Mouse (Mus musculus) hindbrain, embryonic 10.5 days (tissue): Measurements from ENCODE around the gene Gm11213. TPM values are rescaled to one million over a fixed set of nuclear protein-coding genes. Genes with fewer than 3 reads are reported as not detected.
A peak's percentile ranks its signal among the peaks of the same experiment; 100 is the strongest.

Source experiments
- DNase-seq: peaks from one replicate; pipeline ENCODE4 v3.0.0-alpha.2; 2017; ENCODE audit warnings: low spot score
- H3K27ac ChIP-seq: fragments of 300-500 bp; sonication (generic); 2 replicates; pipeline ENCODE4 v1.5.1; 2016; ENCODE audit warnings: mild to moderate bottlenecking, moderate library complexity
- H3K27me3 ChIP-seq: fragments of 300-500 bp; sonication (generic); 2 replicates; pipeline ENCODE4 v1.6.1; 2016; ENCODE audit warnings: mild to moderate bottlenecking; ENCODE audit not compliant: poor library complexity, insufficient read depth, severe bottlenecking
- H3K36me3 ChIP-seq: fragments of 300-500 bp; sonication (generic); 2 replicates; pipeline ENCODE4 v1.6.1; 2016; ENCODE audit warnings: mild to moderate bottlenecking, moderate library complexity
- H3K4me1 ChIP-seq: fragments of 300-500 bp; sonication (generic); replicated peaks from 2 replicates; pipeline ENCODE4 v1.6.1; 2016; ENCODE audit warnings: mild to moderate bottlenecking
- H3K4me3 ChIP-seq: fragments of 300-500 bp; sonication (generic); 2 replicates; pipeline ENCODE4 v1.5.1; 2016; ENCODE audit warnings: mild to moderate bottlenecking, moderate library complexity
- H3K9me3 ChIP-seq: fragments of 300-500 bp; sonication (generic); 2 replicates; pipeline ENCODE4 v1.6.1; 2016; ENCODE audit warnings: mild to moderate bottlenecking, moderate library complexity
- WGBS: fragments of 180-500 bp; shearing (Covaris S2); methylation state at CpG from one replicate; pipeline ENCODE4 v1.1.7; 2016; 5-methylcytosine and 5-hydroxymethylcytosine counted together
- polyA plus RNA-seq: library from polyadenylated mRNA; unstranded; fragments of >200 nt; fragmentation: Nextera tagmentation; extraction: Ambion mirVana; gene quantifications from 2 replicates; pipeline ENCODE4 v1.2.1, GENCODE M21; 2016

The Gm11213 gene
- polyA plus RNA-seq, 1 experiment from 2014 or later, result not detected

- Histone ChIP-seq H3K36me3 (no peaks in the 10 kb centered on the region), H3K27ac (no peak overlapping the region), H3K9me3 (no peaks in the 10 kb centered on the region), H3K4me1 (no peaks in the 10 kb centered on the region), H3K4me3 (no peak overlapping the region), H3K27me3 (no peaks in the 10 kb centered on the region)
- no peak for DNase-seq
Measured at GRCm38 (mm10) chr4:63601263-63601662, 3.8 kb downstream of the Gm11213 start.

DNA sequence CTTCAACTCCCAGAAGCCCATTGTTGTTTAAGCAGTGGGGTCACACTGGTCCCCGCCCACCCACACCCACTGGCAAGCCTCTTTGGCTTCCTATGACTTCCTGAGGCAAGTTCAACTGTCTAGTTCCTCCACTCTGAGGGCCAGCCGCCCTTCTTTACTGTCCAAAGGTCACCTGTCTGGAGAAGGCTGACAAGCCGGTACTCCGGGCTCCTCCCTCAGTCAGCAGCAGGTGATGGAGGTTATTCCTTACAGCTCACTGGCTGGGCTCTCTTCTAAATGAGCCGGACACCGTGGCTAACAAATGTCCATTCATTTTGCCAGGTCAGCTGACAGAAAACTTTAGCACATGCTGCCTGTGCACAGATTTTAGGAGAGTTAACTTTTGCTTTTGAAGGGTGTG is 4.3 kb downstream of the Gm11213 start:
- H3K4me3 ChIP-seq, result no peak overlapping the region
- H3K36me3 ChIP-seq, result no peaks in the 10 kb centered on the region
- DNase-seq, result no peak
- H3K27me3 ChIP-seq, result no peaks in the 10 kb centered on the region
- H3K27ac ChIP-seq, result no peak overlapping the region
- WGBS, result 87% methylated on average over 6 of the region's 6 CpGs
- H3K9me3 ChIP-seq, result no peaks in the 10 kb centered on the region
- no peaks in the 10 kb centered on the region for H3K4me1 ChIP-seq

- Histone ChIP-seq H3K4me3 (no peak overlapping the region), H3K9me3 (no peaks in the 10 kb centered on the region), H3K4me1 (peaks cover 4% of the 10 kb centered on the region; the same call in 1 of the 2 replicates), H3K27ac (no peak overlapping the region), H3K27me3 (no peaks in the 10 kb centered on the region), H3K36me3 (no peaks in the 10 kb centered on the region)
- 92% methylated on average over 4 of the region's 4 CpGs for WGBS
- no peak for DNase-seq
Measured at GRCm38 (mm10) chr4:63596010-63596409, 9.1 kb downstream of the Gm11213 start.

- no peak for DNase-seq
- no peaks in the 10 kb centered on the region for H3K36me3 ChIP-seq
- peaks cover 4% of the 10 kb centered on the region; the same call in 1 of the 2 replicates for H3K4me1 ChIP-seq
- H3K27ac ChIP-seq, result no peak overlapping the region
- 84% methylated on average over 10 of the region's 10 CpGs for WGBS
- no peak overlapping the region for H3K4me3 ChIP-seq
- H3K27me3 ChIP-seq, result no peaks in the 10 kb centered on the region
- H3K9me3 ChIP-seq, result no peaks in the 10 kb centered on the region
Measured at GRCm38 (mm10) chr4:63595259-63595658, 9.8 kb downstream of the Gm11213 start.

- no peak for DNase-seq
- Histone ChIP-seq H3K36me3 (no peaks in the 10 kb centered on the region), H3K27ac (no peak overlapping the region), H3K4me3 (no peak overlapping the region), H3K27me3 (no peaks in the 10 kb centered on the region), H3K4me1 (peaks cover 4% of the 10 kb centered on the region; the same call in 1 of the 2 replicates), H3K9me3 (no peaks in the 10 kb centered on the region)
- 86% methylated on average over 5 of the region's 5 CpGs for WGBS
Measured at GRCm38 (mm10) chr4:63594459-63595110, 10.5 kb downstream of the Gm11213 start.

- 87% methylated on average over 4 of the region's 4 CpGs for WGBS
Measured at GRCm38 (mm10) chr4:63590538-63590937, 14.5 kb downstream of the Gm11213 start.

DNA sequence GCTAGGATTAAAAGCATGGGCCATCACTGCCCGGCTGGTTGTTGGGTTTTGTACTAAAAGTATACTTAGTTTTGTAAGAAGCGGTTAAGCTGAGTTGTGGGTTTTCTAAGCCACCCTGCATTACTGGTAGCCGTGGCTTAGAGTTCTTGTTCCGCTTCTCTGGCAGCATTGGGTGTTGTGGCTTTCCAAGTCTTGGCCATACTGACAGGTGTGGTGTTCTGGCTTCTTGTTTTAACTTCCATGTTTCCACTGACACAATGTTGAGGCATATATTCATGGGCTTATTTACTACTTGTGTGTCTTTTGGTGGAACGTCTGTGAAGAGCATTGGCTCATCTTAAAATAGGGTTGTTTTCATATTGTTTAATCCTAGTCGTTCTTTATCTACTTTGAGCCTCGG is 15.1 kb downstream of the Gm11213 start:
- H3K9me3 ChIP-seq, result no peaks in the 10 kb centered on the region
- DNase-seq, result no peak
- H3K4me1 ChIP-seq, result peaks cover 9% of the 10 kb centered on the region
- H3K4me3 ChIP-seq, result no peak overlapping the region
- no peak overlapping the region for H3K27ac ChIP-seq
- no peaks in the 10 kb centered on the region for H3K36me3 ChIP-seq
- 92% methylated on average over 7 of the region's 7 CpGs for whole genome bisulfite sequencing
- H3K27me3 ChIP-seq, result no peaks in the 10 kb centered on the region

More at GRCm38 (mm10) chr4:63590538-63590937, 14.5 kb downstream of the Gm11213 start:
- H3K27ac ChIP-seq, result no peak overlapping the region
- peaks cover 4% of the 10 kb centered on the region for H3K4me1 ChIP-seq
- no peaks in the 10 kb centered on the region for H3K27me3 ChIP-seq
- H3K4me3 ChIP-seq, result no peak overlapping the region
- DNase-seq, result no peak
- H3K9me3 ChIP-seq, result no peaks in the 10 kb centered on the region
- H3K36me3 ChIP-seq, result no peaks in the 10 kb centered on the region

GRCm38 (mm10) chr4:63586240-63586639 is 18.8 kb downstream of the Gm11213 start:
- H3K36me3 ChIP-seq, result peaks cover 7% of the 10 kb centered on the region; the same call in 1 of the 2 replicates
- no peak overlapping the region for H3K4me3 ChIP-seq
- H3K27me3 ChIP-seq, result no peaks in the 10 kb centered on the region
- DNase-seq, result no peak
- 0 out of 2 replicates have a peak overlapping the region, but pooled peaks have one; percentile 35 for H3K27ac ChIP-seq
- H3K4me1 ChIP-seq, result peaks cover 9% of the 10 kb centered on the region
- 76% methylated on average over 2 of the region's 2 CpGs for WGBS
- no peaks in the 10 kb centered on the region for H3K9me3 ChIP-seq

GRCm38 (mm10) chr4:63585216-63585615 is 19.8 kb downstream of the Gm11213 start:
- no peak overlapping the region for H3K4me3 ChIP-seq

DNA sequence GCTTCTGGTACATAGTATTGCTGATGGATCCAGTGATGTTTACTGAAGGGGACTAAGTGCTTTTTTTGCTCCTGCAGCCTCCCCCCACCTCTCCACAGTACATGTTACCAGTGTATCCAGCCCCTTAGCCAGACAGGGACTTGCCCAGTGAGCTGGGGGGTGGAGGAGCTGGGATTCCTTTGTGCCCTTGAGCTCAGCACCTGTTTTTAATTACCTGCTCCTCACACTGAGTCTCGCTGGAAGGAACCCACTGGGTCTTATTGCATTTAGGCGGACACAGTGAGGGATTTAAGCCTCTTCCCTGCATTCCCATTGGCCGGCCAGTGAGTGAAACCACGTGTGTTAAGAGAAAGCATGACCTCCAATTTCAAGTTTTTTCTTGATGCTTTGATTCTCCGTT is 22.5 kb downstream of the Gm11213 start:
- 58% methylated on average over 5 of the region's 5 CpGs for WGBS
- peak; percentile 61 for DNase-seq
- peak overlapping the region; percentile 59 for H3K27ac ChIP-seq

More at GRCm38 (mm10) chr4:63585216-63585615, 19.8 kb downstream of the Gm11213 start:
- H3K9me3 ChIP-seq, result no peaks in the 10 kb centered on the region
- DNase-seq, result no peak
- H3K27ac ChIP-seq, result no peak overlapping the region
- no peaks in the 10 kb centered on the region for H3K27me3 ChIP-seq
- 81% methylated on average over 10 of the region's 10 CpGs for WGBS
- peaks cover 7% of the 10 kb centered on the region; the same call in 1 of the 2 replicates for H3K36me3 ChIP-seq
- peaks cover 11% of the 10 kb centered on the region for H3K4me1 ChIP-seq

GRCm38 (mm10) chr4:63580078-63580477 is 25.0 kb downstream of the Gm11213 start:
- peaks cover 12% of the 10 kb centered on the region for H3K9me3 ChIP-seq
- WGBS, result 25% methylated on average over 6 of the region's 6 CpGs
- peak; percentile 76 for DNase-seq
- peak overlapping the region; percentile 77 for H3K27ac ChIP-seq
- H3K4me3 ChIP-seq, result no peak overlapping the region
- no peaks in the 10 kb centered on the region for H3K27me3 ChIP-seq
- peaks cover 17% of the 10 kb centered on the region for H3K4me1 ChIP-seq
- H3K36me3 ChIP-seq, result peaks cover 21% of the 10 kb centered on the region

More for the DNA sequence above, 22.5 kb downstream of the Gm11213 start:
- Histone ChIP-seq H3K27me3 (no peaks in the 10 kb centered on the region), H3K9me3 (peaks cover 6% of the 10 kb centered on the region), H3K4me1 (peaks cover 21% of the 10 kb centered on the region), H3K4me3 (no peak overlapping the region), H3K36me3 (peaks cover 16% of the 10 kb centered on the region)

GRCm38 (mm10) chr4:63579649-63580048 is 25.4 kb downstream of the Gm11213 start:
- H3K27ac ChIP-seq, result peak overlapping the region; percentile 77
- no peak overlapping the region for H3K4me3 ChIP-seq
- no peaks in the 10 kb centered on the region for H3K27me3 ChIP-seq
- WGBS, result 78% methylated on average over 14 of the region's 14 CpGs
- H3K36me3 ChIP-seq, result peaks cover 21% of the 10 kb centered on the region
- H3K9me3 ChIP-seq, result peaks cover 12% of the 10 kb centered on the region
- no peak for DNase-seq
- H3K4me1 ChIP-seq, result peaks cover 16% of the 10 kb centered on the region

DNA sequence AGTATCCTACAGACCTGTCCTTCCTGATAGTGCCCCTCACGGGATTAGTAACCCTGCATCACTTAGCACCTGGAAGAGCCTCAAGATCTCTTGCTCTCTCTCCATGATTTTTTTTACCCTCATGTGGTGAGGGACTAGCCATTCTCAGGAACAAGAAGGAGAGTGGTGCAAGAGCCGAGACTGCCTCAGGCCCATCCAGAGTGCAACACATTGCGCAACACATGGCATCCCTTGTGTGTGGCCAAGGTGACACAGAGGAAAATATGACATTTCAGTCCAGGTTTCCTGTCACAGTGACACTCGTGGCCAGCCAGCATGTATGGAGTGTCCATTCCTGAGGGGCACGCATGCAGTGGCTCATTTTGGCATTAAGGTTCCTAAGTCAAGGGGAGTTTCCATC is 32.4 kb downstream of the Gm11213 start:
- 93% methylated on average over 5 of the region's 5 CpGs for WGBS
- no peak for DNase-seq
- Histone ChIP-seq H3K36me3 (peaks cover 16% of the 10 kb centered on the region), H3K4me1 (peaks cover 30% of the 10 kb centered on the region), H3K9me3 (peaks cover 6% of the 10 kb centered on the region), H3K4me3 (no peak overlapping the region), H3K27me3 (no peaks in the 10 kb centered on the region), H3K27ac (no peak overlapping the region)
